Mouse (Mus musculus) embryonic facial prominence, embryonic 15.5 days (tissue): ENCODE measurements around the gene Mbtd1. TPM values are rescaled to one million over a fixed set of nuclear protein-coding genes. Genes with fewer than 3 reads are reported as not detected.

ENCODE experiments used
- ATAC-seq: fragments of 200-750 bp; cut with Nextera tagmentation; 2 replicates; pipeline ENCODE4 v1.8.0; 2017; ENCODE audit warnings: low read depth, moderate TSS enrichment; ENCODE audit not compliant: insufficient number of reproducible peaks, low FRiP score, low TSS enrichment
- H3K27ac ChIP-seq: fragments of 300-500 bp; sonication (generic); replicated peaks from 2 replicates; pipeline ENCODE4 v1.5.1; 2015; ENCODE audit warnings: mild to moderate bottlenecking, inconsistent platforms
- H3K27me3 ChIP-seq: fragments of 300-500 bp; sonication (generic); 2 replicates; pipeline ENCODE4 v1.6.1; 2015; ENCODE audit warnings: inconsistent platforms
- H3K36me3 ChIP-seq: fragments of 300-500 bp; sonication (generic); 2 replicates; pipeline ENCODE4 v1.6.1; 2015; ENCODE audit warnings: mild to moderate bottlenecking, inconsistent platforms
- H3K4me1 ChIP-seq: fragments of 300-500 bp; sonication (generic); 2 replicates; pipeline ENCODE4 v1.6.1; 2015; ENCODE audit warnings: inconsistent platforms
- H3K4me2 ChIP-seq: fragments of 300-500 bp; sonication (generic); replicated peaks from 2 replicates; pipeline ENCODE4 v1.6.1; 2015; ENCODE audit warnings: mild to moderate bottlenecking, inconsistent platforms
- H3K4me3 ChIP-seq: fragments of 300-500 bp; sonication (generic); replicated peaks from 2 replicates; pipeline ENCODE4 v1.5.1; 2015; ENCODE audit warnings: mild to moderate bottlenecking, inconsistent platforms
- H3K9ac ChIP-seq: fragments of 300-500 bp; sonication (generic); 2 replicates; pipeline ENCODE4 v1.6.1; 2015; ENCODE audit warnings: inconsistent platforms
- H3K9me3 ChIP-seq: fragments of 300-500 bp; sonication (generic); replicated peaks from 2 replicates; pipeline ENCODE4 v1.6.1; 2016; ENCODE audit warnings: inconsistent platforms
- WGBS: fragments of 180-500 bp; shearing (Covaris S2); methylation state at CpG from one replicate; pipeline ENCODE4 v1.1.7; 2015; 5-methylcytosine and 5-hydroxymethylcytosine counted together
- polyA plus RNA-seq: library from polyadenylated mRNA; unstranded; fragments of >200 nt; fragmentation: Nextera tagmentation; extraction: Ambion mirVana; gene quantifications from 2 replicates; pipeline ENCODE4 v1.2.1, GENCODE M21; 2015

Gene Mbtd1
- polyA plus RNA-seq, 1 experiment from 2014 or later, result 26.5 TPM

GRCm38 (mm10) chr11:93948887-93949567 is 63.4 kb downstream of the Mbtd1 start:
- WGBS, result 85% methylated on average over 9 of the region's 9 CpGs
- H3K4me2 ChIP-seq, result no peak overlapping the region
- peaks cover 53% of the 10 kb centered on the region for H3K36me3 ChIP-seq
- H3K4me3 ChIP-seq, result no peak overlapping the region
- no peaks in the 10 kb centered on the region for H3K9me3 ChIP-seq
- H3K4me1 ChIP-seq, result peaks cover 17% of the 10 kb centered on the region
- no peaks in the 10 kb centered on the region for H3K27me3 ChIP-seq
- no peak for ATAC-seq
- H3K9ac ChIP-seq, result no peak overlapping the region
- H3K27ac ChIP-seq, result no peak overlapping the region

GRCm38 (mm10) chr11:93950045-93950444 is 64.4 kb downstream of the Mbtd1 start:
- Histone ChIP-seq H3K27ac (no peak overlapping the region), H3K9me3 (no peaks in the 10 kb centered on the region), H3K36me3 (peaks cover 55% of the 10 kb centered on the region), H3K4me3 (no peak overlapping the region), H3K27me3 (no peaks in the 10 kb centered on the region), H3K4me1 (peaks cover 23% of the 10 kb centered on the region), H3K4me2 (no peak overlapping the region), H3K9ac (no peak overlapping the region)
- WGBS, result 82% methylated on average over 1 of the region's 1 CpGs
- ATAC-seq, result no peak

GRCm38 (mm10) chr11:93952376-93952775 is 66.7 kb downstream of the Mbtd1 start:
- 44% methylated on average over 5 of the region's 5 CpGs for WGBS
- Histone ChIP-seq H3K9ac (no peak overlapping the region), H3K36me3 (peaks cover 51% of the 10 kb centered on the region), H3K4me2 (no peak overlapping the region), H3K27me3 (no peaks in the 10 kb centered on the region), H3K4me3 (no peak overlapping the region), H3K9me3 (no peaks in the 10 kb centered on the region), H3K4me1 (peaks cover 34% of the 10 kb centered on the region), H3K27ac (no peak overlapping the region)
- no peak for ATAC-seq

DNA sequence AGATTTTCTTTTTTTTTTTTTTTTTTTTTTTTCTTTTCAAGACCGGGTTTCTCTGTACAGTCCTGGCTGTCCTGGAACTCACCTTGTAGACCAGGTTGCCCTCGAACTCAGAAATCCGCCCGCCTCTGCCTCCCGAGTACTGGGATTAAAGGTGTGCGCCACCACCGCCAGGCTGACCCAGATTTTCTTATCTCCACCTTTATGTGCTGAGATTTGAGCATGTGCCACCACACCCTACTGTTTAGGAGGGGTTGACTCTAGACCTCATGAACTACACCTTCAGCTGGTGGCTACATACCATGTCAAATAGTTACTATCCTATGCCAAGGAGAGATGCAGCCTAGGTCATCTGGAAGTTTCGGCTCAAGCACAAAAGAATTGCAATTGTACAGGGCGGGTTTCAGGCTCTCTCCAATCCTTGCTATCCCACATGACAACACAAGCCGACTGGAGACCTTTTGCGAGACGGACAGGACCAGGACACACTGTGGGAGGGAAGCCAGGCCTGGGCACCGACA is 69.1 kb downstream of the Mbtd1 start:
- H3K9ac ChIP-seq, result peak overlapping the region; percentile 52
- peak overlapping the region; percentile 93; the same call in 1 of the 2 replicates for H3K27ac ChIP-seq
- 35% methylated on average over 13 of the region's 13 CpGs for whole genome bisulfite sequencing
- H3K36me3 ChIP-seq, result peaks cover 51% of the 10 kb centered on the region
- H3K4me3 ChIP-seq, result peak overlapping the region; percentile 80
- no peak; the same call in 1 of the 2 replicates for ATAC-seq
- H3K9me3 ChIP-seq, result no peaks in the 10 kb centered on the region
- H3K4me1 ChIP-seq, result peaks cover 34% of the 10 kb centered on the region
- H3K27me3 ChIP-seq, result no peaks in the 10 kb centered on the region
- H3K4me2 ChIP-seq, result peak overlapping the region; percentile 74

- Histone ChIP-seq H3K27ac (peak overlapping the region; percentile 93), H3K9me3 (no peaks in the 10 kb centered on the region), H3K9ac (peak overlapping the region; percentile 52), H3K4me2 (peak overlapping the region; percentile 74), H3K4me1 (peaks cover 34% of the 10 kb centered on the region), H3K4me3 (peak overlapping the region; percentile 80), H3K27me3 (no peaks in the 10 kb centered on the region), H3K36me3 (peaks cover 52% of the 10 kb centered on the region)
- ATAC-seq, result peak; percentile 97
- WGBS, result under 1% methylated on average over 67 of the region's 67 CpGs
These were observed 69.9 kb downstream of the Mbtd1 start for GRCm38 (mm10) chr11:93955256-93956150.

- ATAC-seq, result peak; percentile 13; the same call in 1 of the 2 replicates
- under 1% methylated on average over 6 of the region's 6 CpGs for WGBS
- H3K27me3 ChIP-seq, result no peaks in the 10 kb centered on the region
- H3K9ac ChIP-seq, result peak within 1 kb of the TSS; percentile 52
- peak within 1 kb of the TSS; percentile 80 for H3K4me3 ChIP-seq
- peak within 1 kb of the TSS; percentile 93 for H3K27ac ChIP-seq
- peaks cover 52% of the 10 kb centered on the region for H3K36me3 ChIP-seq
- H3K9me3 ChIP-seq, result no peaks in the 10 kb centered on the region
- peaks cover 34% of the 10 kb centered on the region for H3K4me1 ChIP-seq
- H3K4me2 ChIP-seq, result peak within 1 kb of the TSS; percentile 74
These were observed 70.5 kb downstream of the Mbtd1 start, which contains the start of gene Nme2 for GRCm38 (mm10) chr11:93956159-93956558. Nme2 (minus strand) TSS chr11:93956259.

- Histone ChIP-seq H3K27me3 (no peaks in the 10 kb centered on the region), H3K27ac (peak overlapping the region; percentile 93), H3K36me3 (peaks cover 51% of the 10 kb centered on the region), H3K4me3 (no peak overlapping the region), H3K9ac (no peak overlapping the region), H3K4me1 (peaks cover 34% of the 10 kb centered on the region), H3K4me2 (no peak overlapping the region), H3K9me3 (no peaks in the 10 kb centered on the region)
- 89% methylated on average over 2 of the region's 2 CpGs for WGBS
- ATAC-seq, result no peak
These were observed 71.4 kb downstream of the Mbtd1 start for GRCm38 (mm10) chr11:93957031-93957555.

DNA sequence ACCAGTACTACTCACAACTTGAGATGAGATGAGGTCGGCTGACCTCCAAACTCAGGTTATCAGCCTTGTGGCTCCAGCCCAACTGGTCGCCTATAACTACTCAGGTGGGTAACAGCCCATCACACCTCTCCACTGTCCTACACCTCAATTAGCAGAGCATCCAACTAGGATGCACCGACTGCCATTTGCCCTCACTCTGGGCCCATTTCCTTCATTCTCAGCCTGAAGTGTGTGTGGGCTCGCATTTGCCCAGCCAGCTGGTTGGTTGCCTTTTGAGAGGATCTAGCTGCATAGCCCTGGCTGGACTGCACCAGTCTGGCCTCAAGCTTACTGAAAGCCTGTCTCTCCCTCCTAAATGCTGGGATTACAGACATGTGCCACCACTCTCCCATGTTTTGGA is 72.1 kb downstream of the Mbtd1 start:
- H3K9ac ChIP-seq, result no peak overlapping the region
- no peak for ATAC-seq
- H3K4me1 ChIP-seq, result peaks cover 27% of the 10 kb centered on the region
- H3K4me3 ChIP-seq, result no peak overlapping the region
- H3K36me3 ChIP-seq, result peaks cover 50% of the 10 kb centered on the region
- no peak overlapping the region for H3K4me2 ChIP-seq
- no peaks in the 10 kb centered on the region for H3K9me3 ChIP-seq
- no peaks in the 10 kb centered on the region for H3K27me3 ChIP-seq
- 87% methylated on average over 4 of the region's 4 CpGs for WGBS
- no peak overlapping the region for H3K27ac ChIP-seq

- no peak for ATAC-seq
- Histone ChIP-seq H3K4me2 (no peak overlapping the region), H3K4me1 (peaks cover 4% of the 10 kb centered on the region), H3K27me3 (no peaks in the 10 kb centered on the region), H3K36me3 (peaks cover 65% of the 10 kb centered on the region), H3K4me3 (no peak overlapping the region), H3K9ac (no peak overlapping the region), H3K9me3 (no peaks in the 10 kb centered on the region), H3K27ac (no peak overlapping the region)
- 89% methylated on average over 6 of the region's 6 CpGs for WGBS
These were observed 75.8 kb downstream of the Mbtd1 start for GRCm38 (mm10) chr11:93961482-93961881.

GRCm38 (mm10) chr11:93963013-93963412 is 77.4 kb downstream of the Mbtd1 start:
- Histone ChIP-seq H3K9ac (no peak overlapping the region), H3K4me1 (peaks cover 6% of the 10 kb centered on the region), H3K4me2 (no peak overlapping the region), H3K27me3 (no peaks in the 10 kb centered on the region), H3K36me3 (peaks cover 65% of the 10 kb centered on the region), H3K4me3 (no peak overlapping the region), H3K9me3 (no peaks in the 10 kb centered on the region), H3K27ac (no peak overlapping the region)
- ATAC-seq, result no peak
- WGBS, result 88% methylated on average over 4 of the region's 4 CpGs

DNA sequence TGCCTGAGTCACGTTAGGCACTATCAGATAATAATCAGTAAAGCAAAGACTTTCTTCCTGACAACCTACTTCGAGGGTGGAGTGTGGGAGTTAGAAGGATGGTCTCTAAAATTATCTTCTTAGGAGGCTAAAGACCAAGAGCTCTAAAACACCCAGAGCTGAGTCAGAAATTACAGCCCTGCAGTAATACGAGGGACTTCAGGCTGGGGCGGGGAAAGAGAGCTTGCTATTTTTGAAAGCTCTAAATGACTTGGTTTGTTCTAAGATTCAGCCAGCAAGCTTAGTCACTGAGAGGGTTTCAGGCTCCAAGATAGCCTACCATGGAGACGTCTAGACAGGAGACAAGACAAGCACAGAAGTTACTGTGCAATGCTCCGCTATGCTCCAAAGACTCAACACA is 79.7 kb downstream of the Mbtd1 start:
- peaks cover 6% of the 10 kb centered on the region for H3K4me1 ChIP-seq
- no peaks in the 10 kb centered on the region for H3K27me3 ChIP-seq
- no peaks in the 10 kb centered on the region for H3K9me3 ChIP-seq
- H3K9ac ChIP-seq, result no peak overlapping the region
- 79% methylated on average over 6 of the region's 6 CpGs for WGBS
- no peak overlapping the region for H3K4me3 ChIP-seq
- H3K27ac ChIP-seq, result no peak overlapping the region
- no peak overlapping the region for H3K4me2 ChIP-seq
- ATAC-seq, result no peak
- peaks cover 45% of the 10 kb centered on the region for H3K36me3 ChIP-seq
